Mouse (Mus musculus): ENCODE measurements around the gene B4galt1.

DNA sequence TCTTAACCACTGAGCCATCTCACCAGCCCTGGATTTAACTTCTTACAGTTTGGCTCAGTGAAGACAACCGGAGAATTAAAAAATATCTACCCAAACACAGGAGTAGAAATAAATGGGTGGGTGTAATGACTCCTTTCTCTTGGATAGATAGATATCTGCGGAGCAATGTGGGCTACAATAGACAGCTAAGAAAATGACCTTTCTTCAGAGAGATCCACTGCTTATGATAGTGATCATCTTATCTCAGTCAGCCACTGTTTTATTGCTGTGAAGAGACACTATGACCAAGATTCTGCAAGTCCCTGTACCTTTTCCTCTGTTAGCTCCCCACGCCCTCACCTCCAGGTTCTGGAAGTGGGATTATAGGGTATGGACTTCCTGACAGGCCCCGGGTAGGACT, 70.8 kb downstream of the B4galt1 start:
- no peak for TF ChIP-seq GATA1 (IDR thresholded peaks at IDR 0.05; ENCODE audit: low read length)
- no peak for TF ChIP-seq TAL1 (IDR thresholded peaks at IDR 0.05; ENCODE audit: low read length)

Measured in erythroblast, embryonic 14.5 days (primary cell).